In the genomic region with DNA sequence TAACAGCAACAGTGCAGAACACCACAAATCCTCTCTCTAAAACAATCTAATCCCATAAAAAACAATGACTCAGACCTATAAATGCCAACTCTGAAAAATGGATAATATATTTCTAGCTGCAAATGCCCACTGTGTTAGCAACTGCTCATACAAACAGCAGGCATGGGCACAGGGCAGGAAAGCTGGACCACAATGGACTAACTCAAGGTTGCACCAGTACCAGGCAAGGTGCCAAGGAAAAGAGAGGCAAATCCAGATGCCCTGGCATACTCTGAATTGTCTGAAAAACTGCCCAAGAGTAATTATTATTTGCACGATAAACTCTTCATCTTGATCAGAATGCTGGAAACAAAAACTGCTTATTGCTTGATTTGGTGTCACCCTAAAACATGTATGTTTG, we compare ENCODE assay signal across 10 mouse cellular contexts. TPM values are rescaled to one million over a fixed set of nuclear protein-coding genes. Genes with fewer than 3 reads are reported as not detected.
DNase-seq lines count a peak whose midpoint lies in the region; ATAC-seq lines count a peak whose summit lies in the region.
"Had no signal": no experiment of that assay in that cellular context is flagged by ENCODE, and none has a peak within 500 bp of the region (broad histone marks: within the 10 kb centered on the region; RNA-seq: fewer than 3 reads in every experiment).

No protein-coding gene starts in this region.

- no peaks in the 10 kb centered on the region for H3K9me3 ChIP-seq in hindbrain, embryonic 14.5 days (ENCODE audit: control insufficient read depth, low read length)
- no peaks in the 10 kb centered on the region for H3K9me3 ChIP-seq in hindbrain, embryonic 13.5 days
- H3K9me3 ChIP-seq: stomach, embryonic 15.5 days had no signal

- no peak overlapping the region for H3K4me3 ChIP-seq in hindbrain, embryonic 14.5 days (replicated peaks; ENCODE audit: low read length)
- H3K4me3 ChIP-seq in hindbrain, embryonic 13.5 days, result no peak overlapping the region
- H3K4me3 ChIP-seq: stomach, embryonic 15.5 days had no signal

- peak; percentile 43 for DNase-seq in hindbrain, embryonic 14.5 days (ENCODE audit: low spot score)
- peak; percentile 70 for DNase-seq in ovary, adult 18-20 months (ENCODE audit: low spot score)
- DNase-seq in ovary, postnatal 10 days (ENCODE audit: low spot score), result no peak
- DNase-seq in adrenal gland, postnatal 10 days, result peak; percentile 86
- peak; percentile 60 for DNase-seq in testis, postnatal 10 days (ENCODE audit: low spot score)
- DNase-seq in thymus, adult 18-20 months, result no peak
- DNase-seq in yolk sac, embryonic 10.5 days (ENCODE audit: low spot score), result no peak
- DNase-seq: lung, postnatal 10 days had no signal

- no peaks in the 10 kb centered on the region for H3K4me1 ChIP-seq in hindbrain, embryonic 14.5 days (replicated peaks; ENCODE audit: control insufficient read depth, insufficient read depth, low read length)
- no peaks in the 10 kb centered on the region for H3K4me1 ChIP-seq in hindbrain, embryonic 13.5 days (replicated peaks)
- H3K4me1 ChIP-seq: stomach, embryonic 15.5 days had no signal

- H3K9ac ChIP-seq in hindbrain, embryonic 14.5 days, result no peak overlapping the region
- no peak overlapping the region for H3K9ac ChIP-seq in hindbrain, embryonic 13.5 days
- H3K9ac ChIP-seq: stomach, embryonic 15.5 days had no signal

- H3K36me3 ChIP-seq in hindbrain, embryonic 14.5 days (replicated peaks; ENCODE audit: control insufficient read depth, insufficient read depth), result peaks cover 53% of the 10 kb centered on the region
- peaks cover 57% of the 10 kb centered on the region for H3K36me3 ChIP-seq in hindbrain, embryonic 13.5 days

- no peak overlapping the region for H3K27ac ChIP-seq in hindbrain, embryonic 14.5 days
- no peak overlapping the region for H3K27ac ChIP-seq in hindbrain, embryonic 13.5 days
- H3K27ac ChIP-seq: stomach, embryonic 15.5 days had no signal

- no peak for ATAC-seq in hindbrain, embryonic 14.5 days (ENCODE audit: low FRiP score)
- ATAC-seq in hindbrain, embryonic 13.5 days (ENCODE audit: low FRiP score), result no peak

- 84% methylated on average over 1 of the region's 1 CpGs for WGBS in hindbrain, embryonic 14.5 days
- 88% methylated on average over 1 of the region's 1 CpGs for WGBS in hindbrain, embryonic 13.5 days

- H3K27me3 ChIP-seq in hindbrain, embryonic 14.5 days (ENCODE audit: control insufficient read depth, insufficient read depth, low read length), result no peaks in the 10 kb centered on the region
- no peaks in the 10 kb centered on the region for H3K27me3 ChIP-seq in hindbrain, embryonic 13.5 days
- H3K27me3 ChIP-seq: stomach, embryonic 15.5 days had no signal

- H3K4me2 ChIP-seq in hindbrain, embryonic 14.5 days (replicated peaks), result no peak overlapping the region
- no peak overlapping the region for H3K4me2 ChIP-seq in hindbrain, embryonic 13.5 days
- H3K4me2 ChIP-seq: stomach, embryonic 15.5 days had no signal

RNA-seq across cellular contexts. Expression of gene Phf2, which starts 42.8 kb away (rescaled TPM):
- polyA plus RNA-seq in hindbrain, embryonic 14.5 days (2014; fragmentation: Nextera tagmentation; extraction: Ambion mirVana), result 10.8 and 11.2 TPM in 2 replicates
- 9.4 and 9.6 TPM in 2 replicates for polyA plus RNA-seq in hindbrain, embryonic 13.5 days (2015; fragmentation: Nextera tagmentation; extraction: Ambion mirVana)
- total RNA-seq in adrenal gland, postnatal 10 days (2021), result 10 to 100 TPM; 35.7 to 36.3 TPM

RNA-seq across cellular contexts. Expression of gene Fam120a, which starts 54.1 kb away (rescaled TPM):
- 15.3 and 16.6 TPM in 2 replicates for polyA plus RNA-seq in hindbrain, embryonic 14.5 days (2014; fragmentation: Nextera tagmentation; extraction: Ambion mirVana)
- polyA plus RNA-seq in hindbrain, embryonic 13.5 days (2015; fragmentation: Nextera tagmentation; extraction: Ambion mirVana), result 12.2 and 12.4 TPM in 2 replicates
- 100 to 1,000 TPM; 145 to 150 TPM for total RNA-seq in adrenal gland, postnatal 10 days (2021)

Comparison
In these comparisons a context has a peak if more than half of its experiments do, and no peak if none do; other contexts are left out.
1. DNase-seq: peak in hindbrain, embryonic 14.5 days (single experiment), ovary, adult 18-20 months (single experiment), adrenal gland, postnatal 10 days (single experiment) and testis, postnatal 10 days (single experiment); none in ovary, postnatal 10 days (single experiment), thymus, adult 18-20 months (0 of 2) and yolk sac, embryonic 10.5 days (single experiment).